Mouse (Mus musculus): Measurements from ENCODE around the gene Dop1b. TPM values are rescaled to one million over a fixed set of nuclear protein-coding genes. Genes with fewer than 3 reads are reported as not detected.

Gene Dop1b
- polyA plus RNA-seq, 1 experiment: 63.3 TPM

- TF ChIP-seq CTCF (IDR thresholded peaks at IDR 0.05; ENCODE audit: borderline replicate concordance, extremely low read depth, insufficient read depth, insufficient read length): peak; percentile 93
- TF ChIP-seq POLR2A (IDR thresholded peaks at IDR 0.05; ENCODE audit: borderline replicate concordance, extremely low read depth, insufficient read depth, insufficient read length, poor library complexity, severe bottlenecking): no peak
- peak; percentile 86 for DNase-seq (ENCODE audit: low read depth)
Measured at GRCm38 (mm10) chr16:93785805-93786204, 74.1 kb downstream of the Dop1b start.

- TF ChIP-seq POLR2A (IDR thresholded peaks at IDR 0.05; ENCODE audit: borderline replicate concordance, extremely low read depth, insufficient read depth, insufficient read length, poor library complexity, severe bottlenecking) (no peak), CTCF (IDR thresholded peaks at IDR 0.05; ENCODE audit: borderline replicate concordance, extremely low read depth, insufficient read depth, insufficient read length) (no peak)
- no peak for DNase-seq (ENCODE audit: low read depth)
Measured at GRCm38 (mm10) chr16:93788388-93788787, 76.7 kb downstream of the Dop1b start.

- TF ChIP-seq POLR2A (IDR thresholded peaks at IDR 0.05; ENCODE audit: borderline replicate concordance, extremely low read depth, insufficient read depth, insufficient read length, poor library complexity, severe bottlenecking) (no peak), CTCF (IDR thresholded peaks at IDR 0.05; ENCODE audit: borderline replicate concordance, extremely low read depth, insufficient read depth, insufficient read length) (no peak)
- DNase-seq (ENCODE audit: low read depth): no peak
Measured at GRCm38 (mm10) chr16:93788881-93789280, 77.2 kb downstream of the Dop1b start.

- DNase-seq (ENCODE audit: low read depth): peak; percentile 24
- TF ChIP-seq POLR2A (IDR thresholded peaks at IDR 0.05; ENCODE audit: borderline replicate concordance, extremely low read depth, insufficient read depth, insufficient read length, poor library complexity, severe bottlenecking): no peak
- TF ChIP-seq CTCF (IDR thresholded peaks at IDR 0.05; ENCODE audit: borderline replicate concordance, extremely low read depth, insufficient read depth, insufficient read length): no peak
Measured at GRCm38 (mm10) chr16:93789971-93790755, 78.5 kb downstream of the Dop1b start.

GRCm38 (mm10) chr16:93792981-93793630 is 81.4 kb downstream of the Dop1b start:
- no peak for DNase-seq (ENCODE audit: low read depth)
- no peak for TF ChIP-seq CTCF (IDR thresholded peaks at IDR 0.05; ENCODE audit: borderline replicate concordance, extremely low read depth, insufficient read depth, insufficient read length)
- TF ChIP-seq POLR2A (IDR thresholded peaks at IDR 0.05; ENCODE audit: borderline replicate concordance, extremely low read depth, insufficient read depth, insufficient read length, poor library complexity, severe bottlenecking): no peak

GRCm38 (mm10) chr16:93794845-93795244 is 83.1 kb downstream of the Dop1b start:
- TF ChIP-seq CTCF (IDR thresholded peaks at IDR 0.05; ENCODE audit: borderline replicate concordance, extremely low read depth, insufficient read depth, insufficient read length) (no peak), POLR2A (IDR thresholded peaks at IDR 0.05; ENCODE audit: borderline replicate concordance, extremely low read depth, insufficient read depth, insufficient read length, poor library complexity, severe bottlenecking) (no peak)
- no peak for DNase-seq (ENCODE audit: low read depth)

- TF ChIP-seq POLR2A (IDR thresholded peaks at IDR 0.05; ENCODE audit: borderline replicate concordance, extremely low read depth, insufficient read depth, insufficient read length, poor library complexity, severe bottlenecking) (no peak), CTCF (IDR thresholded peaks at IDR 0.05; ENCODE audit: borderline replicate concordance, extremely low read depth, insufficient read depth, insufficient read length) (no peak)
- no peak for DNase-seq (ENCODE audit: low read depth)
Measured at GRCm38 (mm10) chr16:93795391-93795790, 83.7 kb downstream of the Dop1b start.

GRCm38 (mm10) chr16:93797021-93797840 is 85.5 kb downstream of the Dop1b start:
- DNase-seq (ENCODE audit: low read depth): no peak
- no peak for TF ChIP-seq POLR2A (IDR thresholded peaks at IDR 0.05; ENCODE audit: borderline replicate concordance, extremely low read depth, insufficient read depth, insufficient read length, poor library complexity, severe bottlenecking)
- no peak for TF ChIP-seq CTCF (IDR thresholded peaks at IDR 0.05; ENCODE audit: borderline replicate concordance, extremely low read depth, insufficient read depth, insufficient read length)

- TF ChIP-seq POLR2A (IDR thresholded peaks at IDR 0.05; ENCODE audit: borderline replicate concordance, extremely low read depth, insufficient read depth, insufficient read length, poor library complexity, severe bottlenecking) (no peak), CTCF (IDR thresholded peaks at IDR 0.05; ENCODE audit: borderline replicate concordance, extremely low read depth, insufficient read depth, insufficient read length) (no peak)
- DNase-seq (ENCODE audit: low read depth): no peak
Measured at GRCm38 (mm10) chr16:93797841-93798492, 86.3 kb downstream of the Dop1b start.

- no peak for DNase-seq (ENCODE audit: low read depth)
- TF ChIP-seq CTCF (IDR thresholded peaks at IDR 0.05; ENCODE audit: borderline replicate concordance, extremely low read depth, insufficient read depth, insufficient read length): no peak
- no peak for TF ChIP-seq POLR2A (IDR thresholded peaks at IDR 0.05; ENCODE audit: borderline replicate concordance, extremely low read depth, insufficient read depth, insufficient read length, poor library complexity, severe bottlenecking)
Measured at GRCm38 (mm10) chr16:93798623-93799022, 86.9 kb downstream of the Dop1b start.

- DNase-seq (ENCODE audit: low read depth): no peak
- TF ChIP-seq CTCF (IDR thresholded peaks at IDR 0.05; ENCODE audit: borderline replicate concordance, extremely low read depth, insufficient read depth, insufficient read length): no peak
- TF ChIP-seq POLR2A (IDR thresholded peaks at IDR 0.05; ENCODE audit: borderline replicate concordance, extremely low read depth, insufficient read depth, insufficient read length, poor library complexity, severe bottlenecking): no peak
Measured at GRCm38 (mm10) chr16:93799071-93799470, 87.4 kb downstream of the Dop1b start.
